Mouse (Mus musculus): ENCODE results near the gene Slc38a4.

DNA sequence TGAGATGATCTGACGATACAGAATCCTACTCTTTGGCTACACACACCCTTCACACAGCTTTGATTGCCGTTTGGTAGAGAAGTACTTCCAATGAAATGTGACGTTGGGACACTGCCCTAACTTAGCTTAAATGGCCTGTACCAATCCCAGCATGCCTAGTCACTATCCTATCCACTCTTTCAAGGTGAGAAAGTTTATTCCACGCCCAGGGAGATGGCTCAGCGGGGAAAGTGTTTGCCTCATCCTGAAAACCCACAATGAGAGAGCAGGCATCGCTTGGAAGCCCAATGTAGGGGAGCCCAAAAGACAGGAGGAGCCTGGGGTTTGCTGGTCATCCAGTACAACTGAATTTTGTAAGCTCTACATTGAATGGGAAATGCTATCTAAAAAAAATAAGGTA lies 4.8 kb upstream of the Slc38a4 start:
- TF ChIP-seq GATA1 (IDR thresholded peaks at IDR 0.05; ENCODE audit: borderline replicate concordance, low read length): no peak
- TF ChIP-seq FLI1 (IDR thresholded peaks at IDR 0.05; ENCODE audit: low read length): no peak
